Mouse (Mus musculus): Measurements from ENCODE around the gene Tfr2. TPM values are rescaled to one million over a fixed set of nuclear protein-coding genes. Genes with fewer than 3 reads are reported as not detected.

Tfr2 gene
- total RNA-seq, 2 experiments from 2014 or later: 0.06 TPM; not detected in 1

Small RNAs within 50 kb of the gene (microRNA-seq; reads per million reads assigned to microRNA genes)
- 0 to 0.64 reads per million in 2 experiments for gene Mir6418

Other genes with a start within 250 kb of the Tfr2 start
- gene Slc12a9, start 236.2 kb upstream of the Tfr2 start, total RNA-seq (2021): 1 to 10 TPM; 3.1 to 3.3 TPM
- gene Ephb4, start 219.7 kb upstream of the Tfr2 start, total RNA-seq (2021): 10 to 100 TPM; 26.5 to 27.4 TPM
- under 1 TPM; 0.02 TPM for gene Zan, start 92.8 kb upstream of the Tfr2 start, total RNA-seq (2021)
- gene Pop7, start 67.3 kb upstream of the Tfr2 start, total RNA-seq (2021): 10 to 100 TPM; 15.9 to 16.1 TPM
- gene Gigyf1, start 51.3 kb upstream of the Tfr2 start, total RNA-seq (2021): 10 to 100 TPM; 13.4 to 18.5 TPM
- not detected for gene Epo, start 36.6 kb upstream of the Tfr2 start, total RNA-seq (2021)
- gene Gnb2, start 36.3 kb upstream of the Tfr2 start, total RNA-seq (2021): 100 to 1,000 TPM; 194 to 231 TPM
- not detected for gene Actl6b, start 16.3 kb upstream of the Tfr2 start, total RNA-seq (2021)
- gene Mospd3, start 31.2 kb downstream of the Tfr2 start, total RNA-seq (2021): 10 to 100 TPM; 15.3 to 18.1 TPM
- gene Pcolce, start 43.9 kb downstream of the Tfr2 start, total RNA-seq (2021): 100 to 1,000 TPM; 190 to 251 TPM
- under 1 TPM in 1 of 2 experiments, not detected in 1; 0.27 TPM for gene Fbxo24, start 59.2 kb downstream of the Tfr2 start, total RNA-seq (2021)
- gene Lrch4, start 59.3 kb downstream of the Tfr2 start, total RNA-seq (2021): 10 to 100 TPM; 14.8 to 15.3 TPM
- gene Gm20605, start 59.3 kb downstream of the Tfr2 start, total RNA-seq (2021): 1 to 10 TPM; 3.0 to 3.6 TPM
- 1 to 10 TPM; 1.8 to 2.0 TPM for gene Sap25, start 71.5 kb downstream of the Tfr2 start, total RNA-seq (2021)
- gene Irs3, start 75.9 kb downstream of the Tfr2 start, total RNA-seq (2021): under 1 TPM; 0.33 to 0.47 TPM
- gene Agfg2, start 114.9 kb downstream of the Tfr2 start, total RNA-seq (2021): 1 to 10 TPM; 4.9 to 5.8 TPM
- under 1 TPM; 0.39 to 0.42 TPM for gene Nyap1, start 171.8 kb downstream of the Tfr2 start, total RNA-seq (2021)
- gene Tsc22d4, start 175.9 kb downstream of the Tfr2 start, total RNA-seq (2021): 100 to 1,000 TPM; 118 to 156 TPM
- 1 to 10 TPM; 6.8 to 7.2 TPM for gene Ppp1r35, start 209.0 kb downstream of the Tfr2 start, total RNA-seq (2021)
- 10 to 100 TPM; 20.7 to 21.1 TPM for gene Mepce, start 217.8 kb downstream of the Tfr2 start, total RNA-seq (2021)
- gene Zcwpw1, start 218.0 kb downstream of the Tfr2 start, total RNA-seq (2021): 1 to 10 TPM in 1 of 2 experiments, under 1 TPM in 1; 0.84 to 1.7 TPM

All from gastrocnemius, postnatal 14 days (tissue).